Mouse (Mus musculus) adrenal gland, adult 8-10 months (tissue): ENCODE results near the gene Man1a2. TPM values are rescaled to one million over a fixed set of nuclear protein-coding genes. Genes with fewer than 3 reads are reported as not detected.

ENCODE experiments used
- DNase-seq: peaks from one replicate; pipeline ENCODE4 v3.0.0; 2022
- total RNA-seq, 4 experiments: library from RNA; stranded (reverse); gene quantifications; 2 replicates each; pipeline ENCODE4 v1.2.4; 2022

Man1a2 gene
- total RNA-seq, 4 experiments from 2014 or later, result 99.9 to 119 (median 108) TPM

- DNase-seq, result no peak
Measured at GRCm38 (mm10) chr3:100562455-100562854, 122.8 kb downstream of the Man1a2 start.

GRCm38 (mm10) chr3:100561561-100562175 is 123.6 kb downstream of the Man1a2 start:
- no peak for DNase-seq

GRCm38 (mm10) chr3:100559431-100559830 is 125.9 kb downstream of the Man1a2 start:
- DNase-seq, result no peak

- DNase-seq, result no peak
Measured at GRCm38 (mm10) chr3:100558211-100558708, 127.0 kb downstream of the Man1a2 start.

- no peak for DNase-seq
Measured at GRCm38 (mm10) chr3:100554843-100555242, 130.5 kb downstream of the Man1a2 start.

- DNase-seq, result no peak
Measured at GRCm38 (mm10) chr3:100552171-100552570, 133.1 kb downstream of the Man1a2 start.

- no peak for DNase-seq
Measured at GRCm38 (mm10) chr3:100547913-100548292, 137.4 kb downstream of the Man1a2 start.

GRCm38 (mm10) chr3:100547162-100547912 is 138.0 kb downstream of the Man1a2 start:
- DNase-seq, result no peak

- no peak for DNase-seq
Measured at GRCm38 (mm10) chr3:100536686-100537085, 148.6 kb downstream of the Man1a2 start.

GRCm38 (mm10) chr3:100535902-100536301 is 149.4 kb downstream of the Man1a2 start:
- DNase-seq, result no peak

GRCm38 (mm10) chr3:100535298-100535697 is 150.0 kb downstream of the Man1a2 start:
- DNase-seq, result no peak

- no peak for DNase-seq
Measured at GRCm38 (mm10) chr3:100534394-100534793, 150.9 kb downstream of the Man1a2 start.

GRCm38 (mm10) chr3:100533429-100533828 is 151.9 kb downstream of the Man1a2 start:
- no peak for DNase-seq

- DNase-seq, result no peak
Measured at GRCm38 (mm10) chr3:100530919-100531318, 154.4 kb downstream of the Man1a2 start.

- no peak for DNase-seq
Measured at GRCm38 (mm10) chr3:100530244-100530788, 155.0 kb downstream of the Man1a2 start.

- no peak for DNase-seq
Measured at GRCm38 (mm10) chr3:100522671-100523070, 162.6 kb downstream of the Man1a2 start.

- DNase-seq, result no peak
Measured at GRCm38 (mm10) chr3:100521626-100522025, 163.7 kb downstream of the Man1a2 start.

- DNase-seq, result no peak
Measured at GRCm38 (mm10) chr3:100515754-100516141, 169.6 kb downstream of the Man1a2 start.

- DNase-seq, result no peak
Measured at GRCm38 (mm10) chr3:100515093-100515753, 170.1 kb downstream of the Man1a2 start.
